Mouse (Mus musculus): Measurements from ENCODE around the gene Tmem268. TPM values are rescaled to one million over a fixed set of nuclear protein-coding genes. Genes with fewer than 3 reads are reported as not detected.

Gene Tmem268
- polyA plus RNA-seq, 1 experiment from 2014 or later: 4.1 TPM

- WGBS: 80% methylated on average over 2 of the region's 2 CpGs
- ATAC-seq (ENCODE audit: low FRiP score): no peak
Observed at GRCm38 (mm10) chr4:63621861-63622260, 63.3 kb downstream of the Tmem268 start.

GRCm38 (mm10) chr4:63622378-63622835 is 63.8 kb downstream of the Tmem268 start, which contains the start of gene Tex48:
Gene Tex48 (minus strand): TSS chr4:63622428.
- 59% methylated on average over 5 of the region's 5 CpGs for WGBS
- no peak within 1 kb of the TSS for H3K27ac ChIP-seq
- no peak within 1 kb of the TSS for H3K4me2 ChIP-seq (replicated peaks)
- no peaks in the 10 kb centered on the region for H3K27me3 ChIP-seq
- ATAC-seq (ENCODE audit: low FRiP score): no peak
- H3K9ac ChIP-seq: no peak within 1 kb of the TSS
- H3K4me1 ChIP-seq: no peaks in the 10 kb centered on the region
- H3K36me3 ChIP-seq: no peaks in the 10 kb centered on the region
- H3K9me3 ChIP-seq (replicated peaks): no peaks in the 10 kb centered on the region
- H3K4me3 ChIP-seq: no peak within 1 kb of the TSS

More at GRCm38 (mm10) chr4:63621861-63622260, 63.3 kb downstream of the Tmem268 start:
- no peaks in the 10 kb centered on the region for H3K36me3 ChIP-seq
- H3K27ac ChIP-seq: no peak overlapping the region
- H3K27me3 ChIP-seq: no peaks in the 10 kb centered on the region
- no peaks in the 10 kb centered on the region for H3K4me1 ChIP-seq
- no peak overlapping the region for H3K4me3 ChIP-seq
- no peak overlapping the region for H3K4me2 ChIP-seq (replicated peaks)
- no peak overlapping the region for H3K9ac ChIP-seq
- H3K9me3 ChIP-seq (replicated peaks): no peaks in the 10 kb centered on the region

- ATAC-seq (ENCODE audit: low FRiP score): no peak
- H3K9me3 ChIP-seq (replicated peaks): no peaks in the 10 kb centered on the region
- no peak overlapping the region for H3K9ac ChIP-seq
- no peaks in the 10 kb centered on the region for H3K36me3 ChIP-seq
- H3K4me2 ChIP-seq (replicated peaks): no peak overlapping the region
- H3K4me3 ChIP-seq: no peak overlapping the region
- no peak overlapping the region for H3K27ac ChIP-seq
- 82% methylated on average over 3 of the region's 3 CpGs for WGBS
- H3K27me3 ChIP-seq: no peaks in the 10 kb centered on the region
- no peaks in the 10 kb centered on the region for H3K4me1 ChIP-seq
Observed at GRCm38 (mm10) chr4:63625563-63626080, 67.0 kb downstream of the Tmem268 start.

GRCm38 (mm10) chr4:63627111-63627510 is 68.5 kb downstream of the Tmem268 start:
- no peaks in the 10 kb centered on the region for H3K36me3 ChIP-seq
- no peaks in the 10 kb centered on the region for H3K4me1 ChIP-seq
- no peak overlapping the region for H3K9ac ChIP-seq
- 87% methylated on average over 8 of the region's 8 CpGs for WGBS
- H3K4me3 ChIP-seq: no peak overlapping the region
- H3K27ac ChIP-seq: no peak overlapping the region
- H3K9me3 ChIP-seq (replicated peaks): no peaks in the 10 kb centered on the region
- H3K27me3 ChIP-seq: no peaks in the 10 kb centered on the region
- H3K4me2 ChIP-seq (replicated peaks): no peak overlapping the region
- ATAC-seq (ENCODE audit: low FRiP score): no peak

GRCm38 (mm10) chr4:63633181-63633580 is 74.6 kb downstream of the Tmem268 start:
- Histone ChIP-seq H3K4me2 (replicated peaks) (no peak overlapping the region), H3K27me3 (no peaks in the 10 kb centered on the region), H3K9me3 (replicated peaks) (no peaks in the 10 kb centered on the region), H3K4me1 (no peaks in the 10 kb centered on the region), H3K27ac (no peak overlapping the region), H3K36me3 (no peaks in the 10 kb centered on the region), H3K9ac (no peak overlapping the region), H3K4me3 (no peak overlapping the region)
- 87% methylated on average over 2 of the region's 2 CpGs for WGBS
- ATAC-seq (ENCODE audit: low FRiP score): no peak

Other genes starting within 250 kb of the Tmem268 start
- gene Orm1, start 214.2 kb upstream of the Tmem268 start, polyA plus RNA-seq (2016; fragmentation: Nextera tagmentation; extraction: Ambion mirVana): not detected in 2 replicates
- not detected in 2 replicates for gene Orm3, start 202.6 kb upstream of the Tmem268 start, polyA plus RNA-seq (2016; fragmentation: Nextera tagmentation; extraction: Ambion mirVana)
- gene Orm2, start 196.3 kb upstream of the Tmem268 start, polyA plus RNA-seq (2016; fragmentation: Nextera tagmentation; extraction: Ambion mirVana): not detected in 2 replicates
- gene Akna, start 155.4 kb upstream of the Tmem268 start, polyA plus RNA-seq (2016; fragmentation: Nextera tagmentation; extraction: Ambion mirVana): 10.4 and 10.9 TPM in 2 replicates
- gene Whrn, start 62.8 kb upstream of the Tmem268 start, polyA plus RNA-seq (2016; fragmentation: Nextera tagmentation; extraction: Ambion mirVana): 10.6 and 10.8 TPM in 2 replicates
- 365 and 374 TPM in 2 replicates for gene Atp6v1g1, start 14.0 kb upstream of the Tmem268 start, polyA plus RNA-seq (2016; fragmentation: Nextera tagmentation; extraction: Ambion mirVana)
- gene Gm11213, start 46.5 kb downstream of the Tmem268 start, polyA plus RNA-seq (2016; fragmentation: Nextera tagmentation; extraction: Ambion mirVana): not detected in 2 replicates
- gene Tex48, start 63.6 kb downstream of the Tmem268 start, polyA plus RNA-seq (2016; fragmentation: Nextera tagmentation; extraction: Ambion mirVana): not detected in 2 replicates
- not detected in 2 replicates for gene Gm11214, start 104.6 kb downstream of the Tmem268 start, polyA plus RNA-seq (2016; fragmentation: Nextera tagmentation; extraction: Ambion mirVana)
- 0.06 and 0.09 TPM in 2 replicates for gene Tnfsf15, start 186.3 kb downstream of the Tmem268 start, polyA plus RNA-seq (2016; fragmentation: Nextera tagmentation; extraction: Ambion mirVana)